Mouse (Mus musculus): ENCODE data around the gene Zap70.
"Not testable (repeated sequence)": the region's sequence is repeated elsewhere in the genome, so short reads cannot be mapped to it uniquely, and the experiment has no call there.

The Zap70 gene

DNA sequence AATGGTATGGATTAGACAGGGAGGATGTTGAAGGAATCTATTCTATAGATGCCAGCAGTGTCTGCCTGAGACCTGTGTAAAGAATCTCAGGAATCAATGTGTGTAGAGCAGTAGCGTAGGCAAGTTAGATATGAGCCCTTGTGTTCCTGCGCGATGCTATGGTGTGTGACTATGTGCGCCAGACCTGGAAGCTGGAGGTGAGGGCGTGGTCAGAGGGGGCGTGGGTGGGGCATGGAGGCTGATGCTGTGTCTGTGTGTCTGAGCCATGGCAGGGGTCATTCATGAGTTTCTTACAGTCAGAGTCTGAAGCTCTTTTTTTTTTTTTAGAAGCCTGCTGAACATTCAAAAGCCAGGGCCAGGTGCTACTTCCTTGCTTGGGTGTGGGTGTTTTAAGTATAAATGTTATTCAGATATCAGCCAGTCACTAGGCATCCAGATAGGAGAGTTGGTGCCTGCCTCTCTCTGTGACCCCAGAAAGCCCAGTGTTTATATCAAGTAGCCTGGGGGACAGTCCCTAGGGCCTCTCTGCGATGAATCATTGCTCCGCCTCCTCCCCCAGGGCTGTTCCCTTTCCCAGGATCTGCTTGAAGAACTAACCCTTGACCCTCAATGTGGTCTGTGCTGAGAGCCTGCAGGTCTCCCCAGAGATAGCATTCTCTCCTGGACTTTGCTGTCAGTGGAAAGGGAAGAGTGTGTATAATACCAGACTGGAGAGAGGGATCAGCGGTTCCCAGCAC, 10.8 kb downstream of the Zap70 start:
- DNase-seq (ENCODE audit: low read depth, low spot score), result no peak

DNA sequence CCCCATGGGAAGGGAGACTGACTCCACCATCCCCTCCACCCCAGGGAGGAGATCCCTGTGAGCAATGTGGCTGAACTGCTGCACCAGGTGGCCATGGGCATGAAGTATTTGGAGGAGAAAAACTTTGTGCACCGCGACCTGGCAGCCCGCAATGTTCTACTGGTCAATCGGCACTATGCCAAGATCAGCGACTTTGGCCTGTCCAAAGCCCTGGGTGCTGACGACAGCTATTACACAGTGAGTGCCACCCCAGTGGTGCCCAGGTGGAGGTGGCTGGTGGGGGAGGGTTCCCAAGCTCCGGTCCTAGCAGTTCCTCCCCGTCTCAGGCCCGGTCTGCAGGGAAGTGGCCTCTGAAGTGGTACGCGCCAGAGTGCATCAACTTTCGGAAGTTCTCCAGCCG, 19.2 kb downstream of the Zap70 start:
- DNase-seq (ENCODE audit: low read depth, low spot score), result no peak

DNA sequence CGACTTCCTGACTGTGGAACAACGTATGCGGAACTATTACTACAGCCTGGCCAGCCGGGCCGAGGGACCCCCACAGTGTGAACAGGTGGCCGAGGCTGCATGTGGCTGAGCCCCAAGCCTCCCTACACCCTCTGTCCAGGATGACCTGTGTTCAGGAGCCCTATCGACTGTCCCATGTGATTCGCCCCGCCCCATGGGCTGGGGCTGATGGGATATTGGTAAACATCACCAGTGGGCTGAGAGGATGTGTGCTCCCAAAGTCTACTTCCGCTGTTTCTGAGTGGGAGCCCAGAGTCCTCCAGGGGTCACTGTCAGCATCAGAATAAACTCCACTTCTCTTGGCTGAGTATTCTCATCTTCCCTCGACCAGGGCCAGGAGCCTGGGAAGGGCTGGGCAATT, 20.9 kb downstream of the Zap70 start:
- no peak for DNase-seq (ENCODE audit: low read depth, low spot score)

DNA sequence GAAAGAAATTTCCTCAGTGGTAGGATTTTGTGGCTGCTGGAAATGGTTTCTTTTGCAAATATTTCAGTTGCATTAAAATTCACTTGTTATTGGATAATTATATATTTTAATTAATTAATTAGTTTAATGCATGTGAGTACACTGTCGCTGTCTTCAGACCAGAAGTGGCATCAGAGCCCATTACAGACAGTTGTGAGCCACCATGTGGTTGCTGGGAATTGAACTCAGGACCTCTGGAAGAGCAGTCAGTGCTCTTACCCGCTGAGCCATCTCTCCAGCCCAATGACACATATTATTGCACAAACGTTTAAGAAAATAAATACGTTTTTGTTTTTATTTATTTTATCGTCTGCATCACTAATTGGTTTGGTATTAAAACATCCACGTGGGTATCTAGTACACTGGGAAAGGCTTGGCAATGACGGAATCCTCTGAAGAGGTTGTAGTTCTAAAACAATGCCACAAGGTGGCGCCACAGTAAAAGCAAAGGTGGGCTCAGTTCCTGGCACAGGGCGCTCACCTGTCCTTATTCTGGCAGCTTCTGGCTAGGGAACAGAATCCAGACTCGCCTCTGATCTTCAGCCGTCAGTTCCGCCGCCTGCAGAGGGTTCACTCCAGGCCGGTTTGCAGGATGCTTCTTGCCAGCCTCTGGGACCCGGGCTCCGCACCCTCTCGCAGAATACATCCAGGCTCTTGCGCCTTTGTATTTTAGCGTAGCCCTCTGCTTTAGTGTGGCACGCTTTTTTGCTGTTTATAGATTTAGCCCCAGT, 23.0 kb downstream of the Zap70 start:
- DNase-seq (ENCODE audit: low read depth, low spot score), result peak; percentile 86

DNA sequence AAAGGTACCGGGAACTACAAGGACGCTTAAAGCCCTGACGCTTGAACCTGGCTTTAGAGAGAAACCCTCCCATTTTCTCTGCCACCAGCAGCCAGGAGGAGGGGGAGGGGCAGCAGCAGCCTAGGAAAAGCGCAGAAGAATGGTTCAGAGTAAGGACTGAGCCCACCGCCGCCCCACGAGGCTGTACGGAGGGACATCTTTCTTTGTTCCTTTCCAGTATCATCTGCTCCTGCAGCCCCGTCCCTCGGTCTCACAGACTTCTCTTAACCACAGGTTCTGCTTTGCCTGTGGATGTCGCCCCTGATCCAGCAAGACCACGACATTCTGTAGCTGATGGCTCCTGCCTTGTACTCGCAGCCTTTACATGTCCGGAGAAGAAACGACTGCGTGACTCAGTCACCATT, 23.6 kb downstream of the Zap70 start:
- peak; percentile 36 for DNase-seq (ENCODE audit: low read depth, low spot score)

DNA sequence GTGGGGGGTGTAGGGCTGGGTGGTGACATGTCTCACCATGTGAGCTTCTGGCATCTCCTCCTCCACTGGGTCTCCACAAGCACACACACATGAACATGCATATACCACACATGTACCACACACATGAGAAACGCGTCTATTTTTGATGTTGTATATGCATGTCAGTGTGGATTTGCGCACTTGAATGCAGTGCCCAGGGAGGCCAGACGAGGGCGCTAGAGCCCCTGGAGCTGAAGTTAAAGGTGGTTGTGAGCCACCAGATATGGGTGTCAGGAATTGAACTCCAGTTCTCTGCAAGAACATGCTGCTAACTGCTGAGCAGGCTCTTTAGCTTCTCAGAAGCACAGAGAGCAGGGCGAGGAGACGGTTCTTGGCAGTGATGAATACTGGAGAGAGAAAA, 24.8 kb downstream of the Zap70 start:
- DNase-seq (ENCODE audit: low read depth, low spot score), result no peak

DNA sequence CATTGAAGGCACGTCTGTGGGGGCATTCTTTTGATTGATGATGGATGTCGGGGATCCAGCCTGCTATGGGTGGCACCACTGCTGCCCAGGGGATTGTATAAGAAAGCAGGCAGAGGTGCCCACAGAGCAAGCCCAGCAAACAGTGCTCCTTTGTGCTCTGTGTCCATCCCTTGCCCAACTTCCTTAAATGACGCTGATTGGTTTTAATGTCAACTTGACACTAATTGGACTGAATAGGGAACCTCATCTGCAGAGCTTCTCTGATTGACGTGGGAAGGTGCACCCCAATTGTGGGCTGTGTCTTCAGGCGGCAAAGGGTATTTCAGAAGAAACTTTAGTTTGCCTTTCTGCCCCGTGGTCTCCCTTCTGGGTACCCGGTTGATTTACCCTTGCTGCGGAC, 27.8 kb downstream of the Zap70 start:
- DNase-seq (ENCODE audit: low read depth, low spot score), result no peak

DNA sequence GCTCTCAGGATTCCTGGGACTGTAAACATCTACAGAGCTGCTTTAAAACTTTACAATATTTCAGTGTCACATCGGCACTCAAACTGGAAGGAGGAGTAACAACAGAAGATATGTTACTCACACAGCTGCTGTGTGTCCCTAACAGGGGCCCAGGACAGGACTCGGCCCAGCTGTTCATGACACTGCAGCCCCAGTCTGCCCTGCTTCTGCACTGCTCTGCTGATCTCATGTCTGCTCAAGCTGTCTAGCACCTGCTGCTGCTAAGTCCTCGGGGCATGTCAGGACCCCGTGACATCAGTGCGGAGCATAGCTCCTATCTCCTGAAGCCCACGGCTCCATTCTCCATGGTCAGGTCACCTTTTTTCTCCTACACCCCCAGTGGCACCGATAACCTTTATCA, 35.1 kb downstream of the Zap70 start:
- DNase-seq (ENCODE audit: low read depth, low spot score), result no peak

DNA sequence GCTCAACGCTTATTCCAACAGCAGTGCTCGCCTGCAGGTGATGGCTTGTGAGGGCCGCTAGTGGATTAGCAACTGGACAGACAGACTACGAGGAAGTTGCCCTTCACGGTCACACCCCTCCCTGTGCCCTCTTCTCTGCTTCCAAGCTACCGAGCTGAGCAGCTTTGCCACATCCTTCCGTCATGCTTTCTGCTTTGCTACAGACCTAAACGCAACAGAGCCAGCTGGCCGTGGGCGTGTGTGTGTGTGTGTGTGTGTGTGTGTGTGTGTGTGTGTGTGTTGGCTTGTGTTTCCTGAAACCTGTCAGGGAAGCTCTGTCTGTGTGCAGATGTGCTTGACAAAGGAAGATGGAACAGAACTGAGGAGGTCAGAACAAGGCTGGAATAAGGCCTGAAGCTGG, 35.9 kb downstream of the Zap70 start:
- DNase-seq (ENCODE audit: low read depth, low spot score), result no peak

DNA sequence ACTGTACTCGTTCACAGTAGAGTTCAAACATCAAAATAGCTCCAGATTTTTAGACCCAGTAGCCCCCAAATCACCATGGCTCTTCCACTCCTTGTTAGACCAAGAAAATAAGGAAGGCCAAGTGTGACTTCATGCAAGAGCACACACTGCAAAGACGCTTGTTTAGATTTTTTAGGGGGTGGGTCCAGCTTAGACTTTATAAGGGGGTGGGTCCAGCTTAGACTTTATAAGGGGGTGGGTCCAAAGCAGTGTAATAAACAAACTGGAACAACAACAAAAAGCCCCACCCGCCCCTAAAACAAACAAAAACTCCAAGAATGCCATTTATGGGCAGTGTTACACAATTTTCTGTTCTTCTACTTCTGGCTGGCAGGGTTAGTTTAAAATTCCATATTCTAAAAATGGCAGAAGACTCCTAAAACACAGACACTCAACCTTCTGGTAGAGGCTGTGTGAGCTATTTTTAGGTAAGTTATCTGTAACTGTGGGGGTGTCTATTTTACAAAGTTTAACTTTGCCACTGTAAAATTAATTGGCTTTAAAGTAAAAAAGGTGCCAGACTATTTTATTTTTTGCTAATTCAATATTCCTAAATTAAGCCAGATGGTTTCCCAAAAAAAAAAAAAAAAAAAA, 38.9 kb downstream of the Zap70 start:
- no peak for DNase-seq (ENCODE audit: low read depth, low spot score)

DNA sequence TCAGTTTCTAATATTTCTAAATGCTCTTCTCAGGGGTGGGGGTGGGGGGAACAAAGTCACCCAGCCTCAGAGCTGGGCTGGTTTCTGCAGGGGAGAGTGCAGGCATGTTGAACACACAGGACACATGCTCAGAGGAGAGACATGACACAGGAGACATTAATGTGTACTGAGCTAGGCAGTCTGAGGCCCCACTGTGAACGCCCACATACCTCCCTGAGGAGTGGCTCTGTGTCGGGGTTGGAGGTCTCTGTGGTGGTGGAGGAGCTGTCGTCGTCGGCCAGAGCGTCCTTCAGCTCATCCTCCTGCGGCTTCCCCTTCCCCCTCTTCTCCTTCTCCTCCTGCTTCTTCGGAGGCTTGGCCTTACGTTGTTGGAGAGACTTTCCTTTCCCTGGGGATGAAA, 42.7 kb downstream of the Zap70 start:
- DNase-seq (ENCODE audit: low read depth, low spot score), result no peak

DNA sequence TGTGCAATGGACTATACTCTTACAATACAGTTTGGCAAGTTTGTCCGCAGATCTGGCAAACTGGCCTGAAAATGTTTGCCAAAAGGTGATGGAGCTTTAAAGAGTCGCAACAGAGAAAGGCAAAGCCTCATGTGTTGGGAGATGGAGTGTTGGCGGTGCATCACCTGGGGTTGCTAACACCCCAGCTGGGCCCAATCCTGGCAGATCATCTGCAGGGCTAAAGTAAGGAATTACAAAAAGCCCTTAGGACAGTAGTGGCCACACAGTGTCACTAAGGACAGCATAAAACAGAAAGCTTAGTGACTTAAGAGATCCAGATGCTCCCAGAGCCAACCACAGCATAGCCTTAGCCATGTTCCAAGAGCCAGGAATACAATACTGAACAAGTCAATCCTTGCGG, 43.2 kb downstream of the Zap70 start:
- no peak for DNase-seq (ENCODE audit: low read depth, low spot score)

DNA sequence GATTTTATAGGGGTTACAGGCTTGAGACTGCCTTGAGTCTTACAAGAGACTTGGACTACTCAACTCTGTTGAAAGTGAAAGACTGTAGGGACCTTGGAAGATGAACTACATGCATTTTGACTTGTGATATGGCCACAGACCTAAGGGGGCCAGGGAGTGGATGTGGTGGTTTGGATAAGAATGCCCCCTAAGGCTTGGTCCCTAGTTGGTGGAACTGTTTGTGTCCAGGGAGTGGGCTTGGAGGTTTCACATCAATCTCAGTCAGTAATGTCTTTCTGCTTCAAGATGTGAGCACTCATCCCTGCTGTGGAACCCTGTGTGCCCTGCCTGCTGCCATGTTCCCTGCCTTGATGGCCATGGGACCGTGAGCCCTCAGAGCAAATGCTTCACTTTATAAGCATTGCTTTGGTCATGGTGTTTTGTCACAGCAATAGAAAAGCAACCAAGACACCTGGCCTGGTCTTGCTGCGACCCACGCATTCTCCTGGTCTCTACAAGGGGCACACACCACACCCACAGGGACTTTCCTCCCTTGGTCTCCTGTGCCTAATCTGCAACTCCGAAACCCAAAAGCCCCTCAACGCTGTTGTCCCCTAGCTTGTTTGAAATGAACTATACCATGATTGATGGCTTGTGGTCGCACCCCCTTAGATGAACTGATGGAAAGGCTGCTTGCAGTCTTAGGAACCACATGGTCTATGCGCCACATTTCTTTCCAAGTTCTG, 44.7 kb downstream of the Zap70 start:
- DNase-seq (ENCODE audit: low read depth, low spot score), result no peak

DNA sequence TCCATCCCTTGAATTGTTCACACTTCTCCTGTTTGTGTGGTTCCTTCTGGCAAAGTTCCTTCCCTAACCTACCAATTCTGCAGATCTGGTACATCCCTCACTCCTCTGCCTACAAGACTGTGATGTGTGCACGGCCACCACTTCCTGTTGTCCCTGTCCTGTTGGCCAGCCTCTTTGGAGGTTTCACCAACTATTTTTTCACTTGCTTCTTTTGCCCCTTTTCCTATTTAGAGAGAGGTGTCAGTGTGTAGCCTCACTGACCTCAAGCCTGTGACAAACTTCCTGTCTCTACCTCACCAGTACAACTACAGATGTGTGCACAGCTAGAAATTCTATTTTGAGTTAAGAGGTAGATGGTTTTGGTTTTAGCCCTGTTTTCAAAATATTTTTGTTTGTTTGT, 45.5 kb downstream of the Zap70 start:
- DNase-seq (ENCODE audit: low read depth, low spot score), result no peak

DNA sequence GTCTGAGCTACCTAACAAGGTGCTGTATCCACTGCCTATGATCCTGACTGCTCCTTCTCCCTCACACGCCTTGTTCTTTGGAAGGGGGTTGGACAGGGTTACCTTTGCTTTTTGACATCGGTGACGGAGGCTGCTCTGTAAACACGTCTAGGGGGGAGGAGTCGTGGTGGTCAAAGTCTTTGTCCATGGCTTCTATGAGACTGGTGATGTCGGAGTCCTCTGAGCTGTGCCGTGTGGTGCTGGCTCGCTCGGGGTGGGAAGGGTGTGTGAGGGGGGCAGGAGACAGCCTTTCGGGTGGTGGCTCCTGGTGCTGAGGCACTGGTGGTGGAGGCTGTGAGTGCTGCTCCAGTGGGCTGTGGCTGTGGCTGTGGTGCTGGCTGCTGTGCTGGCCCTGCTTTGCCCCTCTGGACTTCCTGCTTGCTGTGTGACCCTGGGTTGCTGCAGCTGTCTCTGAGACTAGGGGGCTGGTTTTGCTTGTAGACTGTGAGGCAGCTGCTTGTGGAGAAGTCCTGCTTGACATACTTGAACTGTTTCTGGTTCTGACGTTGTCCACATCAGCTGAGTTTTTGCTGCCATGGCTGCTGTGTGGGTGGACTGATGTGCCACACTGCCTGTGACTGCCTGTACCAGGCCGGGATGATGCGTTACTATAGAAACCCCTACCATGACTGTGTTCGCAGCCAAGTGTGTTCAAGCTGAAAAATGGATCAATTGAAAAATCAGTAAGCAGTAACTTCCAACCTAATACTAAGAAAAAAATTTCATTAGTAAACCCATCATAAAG, 46.4 kb downstream of the Zap70 start:
- DNase-seq (ENCODE audit: low read depth, low spot score), result no peak

DNA sequence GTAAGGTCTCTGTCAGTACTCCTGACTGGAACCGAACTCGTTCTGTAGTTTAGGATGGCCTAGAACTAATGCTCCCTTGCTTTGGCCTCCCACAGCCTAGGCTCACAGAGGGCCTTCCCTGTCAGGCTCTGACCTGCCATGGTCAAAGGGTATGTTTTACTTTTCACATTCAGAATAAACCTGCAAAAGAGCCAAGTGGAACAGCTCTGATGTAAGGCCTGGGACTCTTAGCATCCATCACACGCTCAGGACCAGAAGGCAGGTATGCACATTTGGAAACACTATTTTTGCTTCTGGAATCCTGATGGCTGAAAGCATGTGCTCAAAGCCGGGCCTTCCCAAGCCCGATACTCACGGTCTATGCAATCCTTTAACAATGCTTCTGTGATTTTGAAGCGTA, 50.2 kb downstream of the Zap70 start:
- DNase-seq (ENCODE audit: low read depth, low spot score), result no peak

DNA sequence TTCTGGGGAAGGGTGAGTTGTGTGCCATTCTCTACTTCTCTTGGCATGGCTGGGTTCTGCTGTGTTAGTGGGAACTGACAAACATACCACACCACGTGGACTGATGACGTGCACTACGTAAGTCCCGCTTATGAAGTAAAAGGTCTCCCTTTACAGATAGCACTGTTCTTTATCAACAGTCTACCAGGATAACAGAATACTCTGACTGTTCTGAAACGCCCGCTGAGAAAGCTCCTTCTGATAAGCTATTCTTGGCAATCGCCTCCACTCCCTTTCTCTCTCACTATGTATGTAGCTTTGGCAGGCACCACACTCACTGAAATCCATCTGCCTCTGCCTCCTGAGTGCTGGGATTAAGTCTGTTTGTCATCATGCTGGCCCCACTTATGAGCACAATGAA, 51.8 kb downstream of the Zap70 start:
- DNase-seq (ENCODE audit: low read depth, low spot score), result no peak

DNA sequence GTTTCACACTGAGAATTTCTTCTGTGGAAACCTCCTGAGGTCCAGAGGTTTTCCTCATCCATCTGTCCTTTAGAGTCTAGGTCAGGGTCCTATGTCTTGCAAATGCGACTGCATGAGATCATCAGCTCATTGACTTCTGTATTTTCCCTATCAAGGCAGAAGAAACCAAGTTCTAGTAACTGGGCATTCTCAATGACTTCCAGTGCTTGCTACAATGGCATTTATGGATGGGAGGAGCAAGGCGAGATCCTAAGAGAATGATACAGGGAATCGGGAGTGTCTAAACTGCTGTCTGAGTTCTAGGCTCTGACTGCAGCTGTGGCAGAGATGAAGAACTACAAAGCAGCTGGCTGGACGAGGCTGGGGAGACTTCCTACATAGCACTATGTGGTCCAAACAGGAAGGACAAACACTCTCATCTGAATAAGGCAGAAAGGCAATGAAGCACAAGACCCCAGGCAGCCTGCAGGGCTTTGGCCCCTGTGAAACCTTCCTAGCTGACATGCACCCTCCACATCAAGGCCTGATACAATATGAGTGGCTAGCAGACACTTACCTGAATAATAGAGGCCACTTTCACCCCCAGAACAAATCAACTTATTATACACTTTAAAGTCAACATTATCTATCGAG, 52.8 kb downstream of the Zap70 start:
- DNase-seq (ENCODE audit: low read depth, low spot score), result no peak

DNA sequence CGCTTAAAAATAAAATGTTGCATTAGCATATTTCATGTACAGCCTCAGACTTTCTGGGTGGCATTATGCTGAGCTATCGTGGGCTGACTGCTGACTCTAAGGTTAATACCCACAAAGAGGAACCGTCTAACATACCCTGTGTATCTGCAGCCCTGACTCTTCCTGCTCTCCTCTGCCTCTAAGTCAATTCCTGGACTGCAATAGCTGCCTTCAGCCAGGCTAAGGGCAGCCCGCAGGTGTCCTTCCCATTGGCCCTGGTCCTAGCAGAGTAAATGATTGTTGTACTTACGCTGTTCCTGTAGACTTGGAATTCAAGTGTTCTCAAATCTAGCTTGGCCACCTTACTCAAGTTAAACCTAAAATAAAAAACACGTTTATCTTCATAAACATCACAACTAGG, 53.6 kb downstream of the Zap70 start:
- DNase-seq (ENCODE audit: low read depth, low spot score), result no peak

DNA sequence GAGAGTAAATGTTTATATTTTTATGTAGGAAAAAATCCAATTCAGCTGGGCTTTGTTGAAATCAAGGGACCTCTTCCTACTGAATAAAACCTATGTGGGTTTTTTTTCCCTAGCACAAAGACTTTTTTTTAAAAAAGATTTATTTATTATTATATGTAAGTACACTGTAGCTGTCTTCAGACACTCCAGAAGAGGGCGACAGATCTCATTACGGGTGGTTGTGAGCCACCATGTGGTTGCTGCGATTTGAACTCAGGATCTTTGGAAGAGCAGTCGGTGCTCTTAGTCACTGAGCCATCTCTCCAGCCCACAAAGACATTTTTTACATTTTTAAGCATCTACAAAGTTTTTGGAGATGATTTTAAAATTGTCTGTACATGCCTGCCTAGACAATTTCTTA, 60.3 kb downstream of the Zap70 start:
- not testable (repeated sequence) for DNase-seq (ENCODE audit: low read depth, low spot score)

DNA sequence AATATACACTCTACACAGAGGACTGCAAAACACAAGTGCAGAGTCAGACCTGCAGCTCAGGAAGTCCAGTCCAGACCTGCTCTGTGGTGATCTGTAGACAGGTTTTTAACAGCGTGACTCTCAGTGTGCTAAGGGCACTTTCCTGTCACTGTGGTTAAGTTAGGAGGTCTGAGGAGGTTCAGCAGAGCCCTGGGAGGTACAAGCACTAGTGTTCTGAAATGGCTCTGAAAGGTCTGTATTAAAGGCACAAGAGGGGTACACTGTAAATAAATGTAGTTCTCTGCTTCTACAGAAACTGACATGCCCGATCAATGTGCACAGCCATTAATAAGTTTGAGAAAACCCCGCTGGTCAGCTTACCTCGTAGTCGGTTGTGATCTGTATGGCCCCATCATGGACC, 62.8 kb downstream of the Zap70 start:
- DNase-seq (ENCODE audit: low read depth, low spot score), result no peak
